Mouse (Mus musculus): ENCODE results near the gene Rhox4g. TPM values are rescaled to one million over a fixed set of nuclear protein-coding genes. Genes with fewer than 3 reads are reported as not detected.
"Not testable (repeated sequence)": the region's sequence is repeated elsewhere in the genome, so short reads cannot be mapped to it uniquely, and the experiment has no call there.

The Rhox4g gene
- polyA plus RNA-seq (2015; fragmentation: Nextera tagmentation; extraction: Ambion mirVana), result not detected in 2 replicates

DNA sequence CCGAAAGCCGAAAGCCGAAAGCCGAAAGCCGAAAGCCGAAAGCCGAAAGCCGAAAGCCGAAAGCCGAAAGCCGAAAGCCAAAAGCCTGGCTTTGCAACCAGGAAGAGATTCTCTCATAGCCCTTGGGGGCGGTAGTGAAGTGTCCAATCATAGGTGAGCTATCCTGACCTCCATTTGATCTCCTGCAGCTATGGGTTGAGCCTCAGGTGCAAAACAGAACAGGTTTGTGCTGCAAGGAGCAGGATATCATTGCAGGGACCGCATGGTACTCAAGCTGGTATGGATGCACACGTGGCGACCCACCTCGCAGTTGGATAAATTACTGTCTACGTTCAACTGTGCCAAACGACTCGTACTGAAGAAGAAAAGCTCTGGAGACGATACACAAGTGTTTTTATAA is at the start of gene Rhox4g:
TSS of gene Rhox4g (minus strand) at position 101 of the 400 bp plus-strand sequence.
- 91% methylated on average over 14 of the region's 20 CpGs for WGBS
- H3K9ac ChIP-seq (ENCODE audit: low read length); H3K27ac ChIP-seq (replicated peaks); ATAC-seq (ENCODE audit: low FRiP score, low TSS enrichment); H3K36me3 ChIP-seq (ENCODE audit: control insufficient read depth, insufficient read depth, low read length); H3K4me2 ChIP-seq (replicated peaks; ENCODE audit: low read depth); H3K4me1 ChIP-seq (replicated peaks; ENCODE audit: control insufficient read depth, insufficient read depth); DNase-seq (ENCODE audit: low spot score); H3K9me3 ChIP-seq (ENCODE audit: control insufficient read depth, low read length); H3K27me3 ChIP-seq (ENCODE audit: control insufficient read depth, insufficient read depth, low read length); H3K4me3 ChIP-seq (ENCODE audit: low read depth, low read length): not testable (repeated sequence)

DNA sequence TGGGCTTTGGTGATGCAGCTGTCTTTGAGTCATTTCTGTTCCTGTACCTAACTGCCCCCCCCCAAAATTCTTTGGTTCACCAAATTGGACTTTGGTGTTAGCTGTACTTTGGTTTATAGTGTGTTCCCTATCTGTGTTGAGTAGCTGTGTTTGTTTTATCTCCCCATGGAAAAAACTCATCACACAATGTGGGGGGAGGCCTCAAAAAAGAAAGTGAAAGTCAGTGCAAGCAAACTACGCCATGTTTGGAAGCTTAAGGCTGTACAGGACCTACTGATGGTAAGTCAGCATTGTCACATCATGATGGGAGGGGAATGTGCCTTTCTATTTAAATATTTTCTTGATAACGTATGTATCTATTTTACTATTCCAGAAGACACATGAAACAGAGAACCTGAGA is 41.1 kb upstream of the Rhox4g start:
- no peak overlapping the region for H3K27ac ChIP-seq (replicated peaks)
- H3K9ac ChIP-seq (ENCODE audit: low read length), result no peak overlapping the region
- DNase-seq (ENCODE audit: low spot score) (no peak), ATAC-seq (ENCODE audit: low FRiP score, low TSS enrichment) (no peak)
- H3K4me3 ChIP-seq (ENCODE audit: low read depth, low read length), result no peak overlapping the region
- H3K4me1 ChIP-seq (replicated peaks; ENCODE audit: control insufficient read depth, insufficient read depth), result no peaks in the 10 kb centered on the region
- TF ChIP-seq CTCF (IDR thresholded peaks at IDR 0.05; ENCODE audit: low read depth) (no peak), EP300 (optimal IDR thresholded peaks at IDR 0.05) (no peak)
- no peak overlapping the region for H3K4me2 ChIP-seq (replicated peaks; ENCODE audit: low read depth)
- H3K9me3 ChIP-seq (ENCODE audit: control insufficient read depth, low read length), result no peaks in the 10 kb centered on the region
- H3K27me3 ChIP-seq (ENCODE audit: control insufficient read depth, insufficient read depth, low read length), result no peaks in the 10 kb centered on the region
- WGBS, result 66% methylated on average over 2 of the region's 2 CpGs
- H3K36me3 ChIP-seq (ENCODE audit: control insufficient read depth, insufficient read depth, low read length), result no peaks in the 10 kb centered on the region

DNA sequence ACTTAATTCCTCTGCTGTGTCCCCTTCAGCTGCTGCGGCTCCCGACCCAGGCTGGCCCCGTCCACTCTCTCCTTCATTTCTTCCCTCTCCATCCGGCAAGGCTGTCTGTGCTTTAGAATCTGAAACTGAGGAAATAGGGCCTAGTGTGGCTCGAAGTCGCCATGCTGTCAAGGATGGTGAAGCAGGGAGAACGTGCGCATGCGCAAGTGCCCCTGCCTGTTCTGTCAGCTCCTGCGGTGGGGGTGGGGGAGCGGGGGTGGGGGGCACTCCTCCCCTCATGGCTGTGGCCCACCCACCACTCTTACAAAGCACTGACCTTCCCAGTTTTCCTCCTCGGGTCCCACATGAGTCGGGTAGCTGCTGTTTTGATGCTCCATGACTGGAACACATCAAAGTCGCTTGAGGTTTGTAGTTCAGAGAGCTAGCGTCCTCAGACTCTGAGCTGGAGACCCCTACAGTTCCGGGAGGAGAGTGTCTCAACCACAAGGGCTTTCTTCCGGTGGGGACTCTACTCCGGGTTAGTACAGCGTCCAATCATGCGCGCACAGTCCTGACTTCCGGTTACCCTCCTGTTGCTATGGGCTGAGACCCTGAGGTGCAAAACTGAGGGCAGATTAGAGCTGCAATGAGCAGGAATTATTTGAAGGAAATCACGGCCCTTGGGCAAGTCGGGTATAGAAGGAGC is 32.0 kb upstream of the Rhox4g start:
- Histone ChIP-seq H3K36me3 (ENCODE audit: control insufficient read depth, insufficient read depth, low read length) (no peaks in the 10 kb centered on the region), H3K9me3 (ENCODE audit: control insufficient read depth, low read length) (no peaks in the 10 kb centered on the region), H3K27ac (replicated peaks) (no peak overlapping the region), H3K4me2 (replicated peaks; ENCODE audit: low read depth) (no peak overlapping the region), H3K9ac (ENCODE audit: low read length) (no peak overlapping the region), H3K4me1 (replicated peaks; ENCODE audit: control insufficient read depth, insufficient read depth) (no peaks in the 10 kb centered on the region), H3K27me3 (ENCODE audit: control insufficient read depth, insufficient read depth, low read length) (no peaks in the 10 kb centered on the region), H3K4me3 (ENCODE audit: low read depth, low read length) (no peak overlapping the region)
- WGBS, result 83% methylated on average over 24 of the region's 24 CpGs
- no peak for DNase-seq (ENCODE audit: low spot score)
- TF ChIP-seq CTCF (IDR thresholded peaks at IDR 0.05; ENCODE audit: low read depth), result no peak
- TF ChIP-seq EP300 (optimal IDR thresholded peaks at IDR 0.05), result no peak
- ATAC-seq (ENCODE audit: low FRiP score, low TSS enrichment), result no peak

DNA sequence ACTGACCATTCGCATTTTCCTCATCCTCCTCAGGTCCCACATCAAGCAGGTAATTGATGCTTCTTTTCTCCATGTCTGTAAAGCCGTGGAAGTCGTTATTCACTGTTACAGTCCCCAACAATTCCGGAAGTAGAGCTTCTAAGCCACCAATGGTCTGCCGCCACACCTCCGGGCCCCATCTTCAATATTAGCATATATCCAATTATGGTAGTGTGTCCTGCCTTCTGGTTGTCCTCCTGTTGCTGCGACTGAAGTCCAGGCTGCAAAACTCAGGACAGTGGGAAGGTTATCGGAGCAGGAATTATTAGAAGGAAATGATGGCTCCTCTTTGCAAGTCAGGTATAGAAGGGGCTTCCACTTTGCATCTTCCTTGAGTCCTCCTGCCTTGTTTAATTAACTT is 22.1 kb upstream of the Rhox4g start, which contains the start of gene Rhox2h:
TSS of gene Rhox2h (minus strand) at position 101 of the 400 bp plus-strand sequence.
- not testable (repeated sequence) for H3K9ac ChIP-seq (ENCODE audit: low read length)

DNA sequence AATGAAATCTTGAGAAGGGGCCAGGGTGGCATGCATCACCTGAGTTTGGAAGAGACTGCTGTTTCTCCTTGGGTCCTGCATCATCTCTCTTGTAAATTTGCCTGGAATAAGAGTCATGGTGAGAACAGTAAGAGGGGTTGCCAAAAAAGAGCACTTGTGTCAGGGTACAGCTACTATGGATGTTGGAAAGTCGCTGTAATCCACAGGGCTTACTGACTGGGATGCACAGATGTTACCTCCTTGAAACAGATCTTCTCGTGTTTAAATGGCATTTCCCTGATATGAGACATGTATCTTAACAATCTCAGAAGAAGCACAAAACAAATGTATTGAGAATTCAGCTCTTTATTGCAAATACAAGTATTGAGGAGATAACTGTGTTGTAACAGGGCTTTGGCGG is 17.5 kb upstream of the Rhox4g start, which contains the start of gene Rhox3h:
TSS of gene Rhox3h (minus strand) at position 101 of the 400 bp plus-strand sequence.
- not testable (repeated sequence) for H3K4me3 ChIP-seq (ENCODE audit: low read depth, low read length); H3K4me1 ChIP-seq (replicated peaks; ENCODE audit: control insufficient read depth, insufficient read depth); H3K9me3 ChIP-seq (ENCODE audit: control insufficient read depth, low read length); ATAC-seq (ENCODE audit: low FRiP score, low TSS enrichment); H3K27ac ChIP-seq (replicated peaks); H3K27me3 ChIP-seq (ENCODE audit: control insufficient read depth, insufficient read depth, low read length); H3K36me3 ChIP-seq (ENCODE audit: control insufficient read depth, insufficient read depth, low read length); H3K9ac ChIP-seq (ENCODE audit: low read length); DNase-seq (ENCODE audit: low spot score); H3K4me2 ChIP-seq (replicated peaks; ENCODE audit: low read depth)
- 100% methylated on average over 1 of the region's 3 CpGs for WGBS

More for the DNA sequence above, 22.1 kb upstream of the Rhox4g start, which contains the start of gene Rhox2h:
- H3K27me3 ChIP-seq (ENCODE audit: control insufficient read depth, insufficient read depth, low read length); H3K9me3 ChIP-seq (ENCODE audit: control insufficient read depth, low read length); ATAC-seq (ENCODE audit: low FRiP score, low TSS enrichment); H3K4me3 ChIP-seq (ENCODE audit: low read depth, low read length); H3K27ac ChIP-seq (replicated peaks); H3K36me3 ChIP-seq (ENCODE audit: control insufficient read depth, insufficient read depth, low read length); DNase-seq (ENCODE audit: low spot score); H3K4me1 ChIP-seq (replicated peaks; ENCODE audit: control insufficient read depth, insufficient read depth); H3K4me2 ChIP-seq (replicated peaks; ENCODE audit: low read depth): not testable (repeated sequence)
- WGBS, result 89% methylated on average over 8 of the region's 8 CpGs

DNA sequence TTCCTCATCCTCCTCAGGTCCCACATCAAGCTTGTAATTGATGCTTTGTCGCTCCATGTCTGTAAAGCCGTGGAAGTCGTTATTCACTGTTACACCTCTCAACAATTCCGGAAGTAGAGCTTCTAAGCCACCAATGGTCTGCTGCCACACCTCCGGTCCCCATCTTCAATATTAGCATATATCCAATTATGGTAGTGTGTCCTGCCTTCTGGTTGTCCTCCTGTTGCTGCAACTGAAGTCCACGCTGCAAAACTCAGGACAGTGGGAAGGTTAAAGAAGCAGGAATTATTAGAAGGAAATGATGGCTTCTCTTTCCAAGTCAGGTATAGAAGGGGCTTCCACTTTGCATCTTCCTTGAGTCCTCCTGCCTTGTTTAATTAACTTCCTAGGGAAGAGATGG is 7.8 kb downstream of the Rhox4g start, which contains the start of gene Rhox2g:
TSS of gene Rhox2g (minus strand) at position 101 of the 400 bp plus-strand sequence.
- not testable (repeated sequence) for H3K36me3 ChIP-seq (ENCODE audit: control insufficient read depth, insufficient read depth, low read length)

DNA sequence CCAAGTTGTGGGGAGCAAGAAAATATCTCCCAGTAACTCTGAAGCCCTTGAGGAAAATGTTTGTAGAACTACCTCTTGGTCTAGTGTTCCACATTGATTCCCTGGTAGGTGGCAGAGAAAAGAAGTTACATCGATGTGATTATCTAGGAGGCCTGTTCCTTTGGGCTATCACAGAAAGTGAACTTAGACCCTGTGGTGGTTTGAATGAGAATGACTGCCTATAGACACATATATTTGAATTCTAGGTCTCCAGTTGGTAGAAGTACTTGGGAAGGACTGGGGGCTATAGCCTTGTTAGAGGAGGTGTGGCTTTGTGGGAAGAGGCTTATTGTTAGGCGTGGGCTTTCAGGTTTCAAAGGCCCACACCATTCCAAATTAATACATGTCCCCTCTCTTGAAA is 22.6 kb downstream of the Rhox4g start, which contains the start of gene Rhox3g:
TSS of gene Rhox3g (minus strand) at position 101 of the 400 bp plus-strand sequence.
- H3K27ac ChIP-seq (replicated peaks); DNase-seq (ENCODE audit: low spot score); H3K9ac ChIP-seq (ENCODE audit: low read length); H3K4me2 ChIP-seq (replicated peaks; ENCODE audit: low read depth); H3K9me3 ChIP-seq (ENCODE audit: control insufficient read depth, low read length); H3K36me3 ChIP-seq (ENCODE audit: control insufficient read depth, insufficient read depth, low read length); ATAC-seq (ENCODE audit: low FRiP score, low TSS enrichment); H3K27me3 ChIP-seq (ENCODE audit: control insufficient read depth, insufficient read depth, low read length); H3K4me3 ChIP-seq (ENCODE audit: low read depth, low read length); H3K4me1 ChIP-seq (replicated peaks; ENCODE audit: control insufficient read depth, insufficient read depth): not testable (repeated sequence)
- 89% methylated on average over 2 of the region's 2 CpGs for WGBS

More for the DNA sequence above, 7.8 kb downstream of the Rhox4g start, which contains the start of gene Rhox2g:
- H3K4me3 ChIP-seq (ENCODE audit: low read depth, low read length); H3K9ac ChIP-seq (ENCODE audit: low read length); H3K27me3 ChIP-seq (ENCODE audit: control insufficient read depth, insufficient read depth, low read length); ATAC-seq (ENCODE audit: low FRiP score, low TSS enrichment); H3K27ac ChIP-seq (replicated peaks); H3K4me2 ChIP-seq (replicated peaks; ENCODE audit: low read depth); DNase-seq (ENCODE audit: low spot score); H3K4me1 ChIP-seq (replicated peaks; ENCODE audit: control insufficient read depth, insufficient read depth); H3K9me3 ChIP-seq (ENCODE audit: control insufficient read depth, low read length): not testable (repeated sequence)
- WGBS, result 89% methylated on average over 6 of the region's 6 CpGs

DNA sequence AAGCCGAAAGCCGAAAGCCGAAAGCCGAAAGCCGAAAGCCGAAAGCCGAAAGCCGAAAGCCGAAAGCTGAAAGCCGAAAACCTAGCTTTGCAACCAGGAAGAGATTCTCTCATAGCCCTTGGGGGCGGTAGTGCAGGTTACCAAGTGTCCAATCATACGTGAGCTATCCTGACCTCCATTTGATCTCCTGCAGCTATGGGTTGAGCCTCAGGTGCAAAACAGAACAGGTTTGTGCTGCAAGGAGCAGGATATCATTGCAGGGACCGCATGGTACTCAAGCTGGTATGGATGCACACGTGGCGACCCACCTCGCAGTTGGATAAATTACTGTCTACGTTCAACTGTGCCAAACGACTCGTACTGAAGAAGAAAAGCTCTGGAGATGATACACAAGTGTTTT is 43.5 kb downstream of the Rhox4g start, which contains the start of gene Rhox4f:
TSS of gene Rhox4f (minus strand) at position 101 of the 400 bp plus-strand sequence.
- not testable (repeated sequence) for H3K4me1 ChIP-seq (replicated peaks; ENCODE audit: control insufficient read depth, insufficient read depth); H3K4me2 ChIP-seq (replicated peaks; ENCODE audit: low read depth); H3K4me3 ChIP-seq (ENCODE audit: low read depth, low read length); H3K27me3 ChIP-seq (ENCODE audit: control insufficient read depth, insufficient read depth, low read length); H3K9me3 ChIP-seq (ENCODE audit: control insufficient read depth, low read length); H3K36me3 ChIP-seq (ENCODE audit: control insufficient read depth, insufficient read depth, low read length); H3K27ac ChIP-seq (replicated peaks); H3K9ac ChIP-seq (ENCODE audit: low read length); ATAC-seq (ENCODE audit: low FRiP score, low TSS enrichment); DNase-seq (ENCODE audit: low spot score)
- WGBS, result 95% methylated on average over 15 of the region's 19 CpGs

Data from stomach, postnatal 0 days (tissue).